Mouse (Mus musculus) limb, embryonic 12.5 days (tissue): ENCODE data around the gene Tubg1. TPM values are rescaled to one million over a fixed set of nuclear protein-coding genes. Genes with fewer than 3 reads are reported as not detected.

Source experiments
- ATAC-seq: fragments of 200-750 bp; cut with Nextera tagmentation; 2 replicates; pipeline ENCODE4 v1.8.0; 2017; ENCODE audit warnings: low read depth, moderate TSS enrichment; ENCODE audit not compliant: insufficient number of reproducible peaks, insufficient read depth, low FRiP score, low TSS enrichment
- H3K27ac ChIP-seq: fragments of 300-500 bp; sonication (generic); 2 replicates; pipeline ENCODE4 v1.5.1; 2016; ENCODE audit warnings: mild to moderate bottlenecking, moderate library complexity
- H3K27me3 ChIP-seq: fragments of 300-500 bp; sonication (generic); 2 replicates; pipeline ENCODE4 v1.6.1; 2016; ENCODE audit warnings: mild to moderate bottlenecking, moderate library complexity
- H3K36me3 ChIP-seq: fragments of 300-500 bp; sonication (generic); 2 replicates; pipeline ENCODE4 v1.6.1; 2016; ENCODE audit warnings: mild to moderate bottlenecking, moderate library complexity
- H3K4me1 ChIP-seq: fragments of 300-500 bp; sonication (generic); replicated peaks from 2 replicates; pipeline ENCODE4 v1.6.1; 2016
- H3K4me2 ChIP-seq: fragments of 300-500 bp; sonication (generic); 2 replicates; pipeline ENCODE4 v1.6.1; 2016; ENCODE audit warnings: mild to moderate bottlenecking, moderate library complexity
- H3K4me3 ChIP-seq: fragments of 300-500 bp; sonication (generic); replicated peaks from 2 replicates; pipeline ENCODE4 v1.5.1; 2016; ENCODE audit warnings: mild to moderate bottlenecking
- H3K9ac ChIP-seq: fragments of 300-500 bp; sonication (generic); replicated peaks from 2 replicates; pipeline ENCODE4 v1.6.1; 2016; ENCODE audit warnings: mild to moderate bottlenecking, moderate library complexity
- H3K9me3 ChIP-seq: fragments of 300-500 bp; sonication (generic); 2 replicates; pipeline ENCODE4 v1.6.1; 2016; ENCODE audit warnings: mild to moderate bottlenecking, moderate library complexity
- WGBS: fragments of 180-500 bp; shearing (Covaris S2); methylation state at CpG from one replicate; pipeline ENCODE4 v1.1.7; 2016; 5-methylcytosine and 5-hydroxymethylcytosine counted together
- polyA plus RNA-seq: library from polyadenylated mRNA; unstranded; fragments of >200 nt; fragmentation: Nextera tagmentation; extraction: Ambion mirVana; gene quantifications from 2 replicates; pipeline ENCODE4 v1.2.1, GENCODE M21; 2016

Tubg1 gene
- polyA plus RNA-seq, 1 experiment from 2014 or later, result 90.7 TPM

- Histone ChIP-seq H3K4me1 (0 out of 2 replicates have a peak, but pooled peaks cover 3% of the 10 kb centered on the region), H3K36me3 (peaks cover 54% of the 10 kb centered on the region), H3K9ac (no peak overlapping the region), H3K9me3 (peaks cover 9% of the 10 kb centered on the region; the same call in 1 of the 2 replicates), H3K4me3 (no peak overlapping the region), H3K27ac (no peak overlapping the region), H3K4me2 (no peak overlapping the region), H3K27me3 (no peaks in the 10 kb centered on the region)
- no peak for ATAC-seq
- 89% methylated on average over 1 of the region's 1 CpGs for WGBS
These were observed 7.3 kb downstream of the Tubg1 start for GRCm38 (mm10) chr11:101127075-101127474.

DNA sequence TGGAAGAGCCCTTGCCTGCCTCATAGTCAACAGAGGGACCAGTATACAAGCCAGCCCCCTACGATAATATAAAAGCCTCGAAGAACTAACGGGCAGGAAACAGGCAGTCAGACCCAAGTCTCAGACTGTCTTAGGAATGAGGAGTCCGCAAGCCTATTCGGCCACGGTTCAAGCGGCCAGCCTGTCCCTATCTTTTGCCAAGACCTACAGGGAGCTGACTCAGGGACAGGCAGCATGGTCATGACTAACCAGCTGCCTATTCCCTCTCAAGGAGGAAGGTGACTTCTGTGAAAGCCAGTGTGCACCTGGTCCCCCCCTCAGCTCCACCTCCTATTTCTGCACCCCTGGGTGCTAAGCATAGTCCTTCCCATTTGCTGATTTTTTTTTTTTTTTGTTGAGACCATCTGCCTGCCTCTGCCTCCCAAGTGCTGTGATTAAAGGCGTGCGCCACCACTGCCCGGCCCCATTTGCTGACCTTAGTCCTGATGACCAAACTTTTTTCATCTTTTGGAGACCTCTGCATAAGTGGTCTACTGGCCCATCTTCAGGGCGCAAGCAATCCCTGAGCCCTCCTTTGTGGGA lies 9.3 kb downstream of the Tubg1 start:
- no peak for ATAC-seq
- H3K4me3 ChIP-seq, result no peak overlapping the region
- peaks cover 34% of the 10 kb centered on the region for H3K36me3 ChIP-seq
- H3K9ac ChIP-seq, result no peak overlapping the region
- H3K4me1 ChIP-seq, result 0 out of 2 replicates have a peak, but pooled peaks cover 3% of the 10 kb centered on the region
- H3K27me3 ChIP-seq, result no peaks in the 10 kb centered on the region
- H3K4me2 ChIP-seq, result no peak overlapping the region
- 85% methylated on average over 11 of the region's 11 CpGs for WGBS
- H3K9me3 ChIP-seq, result peaks cover 9% of the 10 kb centered on the region; the same call in 1 of the 2 replicates
- no peak overlapping the region for H3K27ac ChIP-seq

GRCm38 (mm10) chr11:101130056-101130756 lies 10.5 kb downstream of the Tubg1 start:
- Histone ChIP-seq H3K4me1 (0 out of 2 replicates have a peak, but pooled peaks cover 3% of the 10 kb centered on the region), H3K4me2 (no peak overlapping the region), H3K27me3 (no peaks in the 10 kb centered on the region), H3K36me3 (peaks cover 24% of the 10 kb centered on the region), H3K9ac (no peak overlapping the region), H3K4me3 (no peak overlapping the region), H3K9me3 (peaks cover 9% of the 10 kb centered on the region; the same call in 1 of the 2 replicates), H3K27ac (no peak overlapping the region)
- ATAC-seq, result no peak
- WGBS, result 43% methylated on average over 18 of the region's 18 CpGs

DNA sequence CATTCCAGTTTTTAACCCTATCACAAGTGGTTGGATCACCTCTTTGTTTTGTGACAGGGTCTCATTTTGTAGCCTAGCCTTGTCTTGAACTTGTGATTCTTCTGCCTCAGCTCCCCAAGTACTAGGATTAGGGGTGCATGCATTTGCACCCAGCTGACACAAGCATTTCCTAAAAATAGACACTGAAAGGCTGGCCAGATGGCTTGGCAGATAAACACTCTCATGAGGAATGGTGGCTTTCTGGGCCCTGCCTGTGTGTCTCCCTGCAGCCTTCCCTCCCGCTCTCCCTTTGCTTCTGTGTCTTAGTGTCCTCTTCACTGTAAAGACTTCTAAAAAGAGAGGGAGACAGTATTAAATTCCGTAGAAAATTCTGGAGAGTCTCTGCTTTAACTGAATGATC lies 11.4 kb downstream of the Tubg1 start:
- Histone ChIP-seq H3K27me3 (no peaks in the 10 kb centered on the region), H3K36me3 (peaks cover 14% of the 10 kb centered on the region), H3K4me2 (no peak overlapping the region), H3K9ac (no peak overlapping the region), H3K27ac (no peak overlapping the region), H3K4me1 (0 out of 2 replicates have a peak, but pooled peaks cover 3% of the 10 kb centered on the region), H3K4me3 (no peak overlapping the region), H3K9me3 (peaks cover 9% of the 10 kb centered on the region; the same call in 1 of the 2 replicates)
- no peak for ATAC-seq
- WGBS, result 88% methylated on average over 2 of the region's 2 CpGs

DNA sequence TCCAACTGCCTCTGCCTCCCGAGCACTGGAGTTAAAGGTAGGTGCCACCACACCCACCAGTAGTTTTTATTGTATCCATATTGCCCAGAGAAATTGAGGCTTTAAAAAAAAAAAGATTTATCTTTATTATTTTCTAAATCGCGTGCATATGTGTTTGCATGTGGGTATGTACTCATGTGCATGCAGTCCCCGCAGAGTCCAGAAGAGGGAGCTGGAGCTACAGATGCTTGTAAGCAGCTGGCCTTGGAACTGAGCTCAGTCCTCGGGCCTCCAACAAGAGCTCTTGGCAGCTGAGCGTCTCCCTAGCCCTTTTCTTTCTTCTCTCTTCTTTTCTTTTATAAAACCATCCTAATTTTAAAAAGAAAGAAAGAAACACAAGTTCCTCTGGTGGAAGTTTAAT lies 12.0 kb downstream of the Tubg1 start:
- Histone ChIP-seq H3K4me1 (0 out of 2 replicates have a peak, but pooled peaks cover 3% of the 10 kb centered on the region), H3K9ac (no peak overlapping the region), H3K36me3 (peaks cover 9% of the 10 kb centered on the region), H3K27ac (no peak overlapping the region), H3K9me3 (peaks cover 7% of the 10 kb centered on the region; the same call in 1 of the 2 replicates), H3K4me2 (no peak overlapping the region), H3K27me3 (no peaks in the 10 kb centered on the region), H3K4me3 (no peak overlapping the region)
- WGBS, result 91% methylated on average over 6 of the region's 6 CpGs
- no peak for ATAC-seq

- Histone ChIP-seq H3K4me3 (no peak overlapping the region), H3K36me3 (no peaks in the 10 kb centered on the region), H3K27ac (no peak overlapping the region), H3K9ac (no peak overlapping the region), H3K9me3 (no peaks in the 10 kb centered on the region), H3K4me1 (0 out of 2 replicates have a peak, but pooled peaks cover 3% of the 10 kb centered on the region), H3K27me3 (no peaks in the 10 kb centered on the region), H3K4me2 (no peak overlapping the region)
- 79% methylated on average over 12 of the region's 12 CpGs for WGBS
- no peak for ATAC-seq
These were observed 13.3 kb downstream of the Tubg1 start for GRCm38 (mm10) chr11:101133037-101133436.

GRCm38 (mm10) chr11:101134217-101134865 lies 14.6 kb downstream of the Tubg1 start:
- Histone ChIP-seq H3K36me3 (no peaks in the 10 kb centered on the region), H3K4me2 (no peak overlapping the region), H3K9ac (no peak overlapping the region), H3K9me3 (no peaks in the 10 kb centered on the region), H3K27me3 (peaks cover 6% of the 10 kb centered on the region; the same call in 1 of the 2 replicates), H3K4me3 (no peak overlapping the region), H3K27ac (no peak overlapping the region), H3K4me1 (0 out of 2 replicates have a peak, but pooled peaks cover 3% of the 10 kb centered on the region)
- WGBS, result 79% methylated on average over 13 of the region's 13 CpGs
- ATAC-seq, result no peak

DNA sequence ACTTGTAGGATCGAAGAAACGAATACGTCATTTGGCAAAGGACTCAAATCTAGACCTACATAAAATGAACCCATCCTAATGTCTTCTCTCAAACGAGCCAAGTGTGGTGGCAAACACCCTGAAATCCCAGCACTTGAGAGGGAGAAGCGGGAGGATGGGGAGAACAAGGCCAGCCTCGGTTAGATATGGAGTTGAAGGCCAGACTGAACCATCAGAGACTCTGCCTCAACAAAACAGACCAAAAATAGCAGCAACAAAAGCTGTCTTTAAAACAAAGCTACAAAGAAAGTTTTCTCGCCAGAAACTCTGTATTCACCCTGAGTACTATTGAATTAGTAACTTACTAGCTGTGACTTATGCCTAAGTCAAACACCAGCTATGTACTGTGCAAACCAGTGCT lies 17.3 kb downstream of the Tubg1 start:
- Histone ChIP-seq H3K4me1 (peaks cover 15% of the 10 kb centered on the region), H3K36me3 (no peaks in the 10 kb centered on the region), H3K27ac (no peak overlapping the region), H3K4me2 (no peak overlapping the region), H3K4me3 (no peak overlapping the region), H3K9ac (no peak overlapping the region), H3K27me3 (peaks cover 26% of the 10 kb centered on the region), H3K9me3 (no peaks in the 10 kb centered on the region)
- ATAC-seq, result no peak
- WGBS, result 84% methylated on average over 7 of the region's 7 CpGs

DNA sequence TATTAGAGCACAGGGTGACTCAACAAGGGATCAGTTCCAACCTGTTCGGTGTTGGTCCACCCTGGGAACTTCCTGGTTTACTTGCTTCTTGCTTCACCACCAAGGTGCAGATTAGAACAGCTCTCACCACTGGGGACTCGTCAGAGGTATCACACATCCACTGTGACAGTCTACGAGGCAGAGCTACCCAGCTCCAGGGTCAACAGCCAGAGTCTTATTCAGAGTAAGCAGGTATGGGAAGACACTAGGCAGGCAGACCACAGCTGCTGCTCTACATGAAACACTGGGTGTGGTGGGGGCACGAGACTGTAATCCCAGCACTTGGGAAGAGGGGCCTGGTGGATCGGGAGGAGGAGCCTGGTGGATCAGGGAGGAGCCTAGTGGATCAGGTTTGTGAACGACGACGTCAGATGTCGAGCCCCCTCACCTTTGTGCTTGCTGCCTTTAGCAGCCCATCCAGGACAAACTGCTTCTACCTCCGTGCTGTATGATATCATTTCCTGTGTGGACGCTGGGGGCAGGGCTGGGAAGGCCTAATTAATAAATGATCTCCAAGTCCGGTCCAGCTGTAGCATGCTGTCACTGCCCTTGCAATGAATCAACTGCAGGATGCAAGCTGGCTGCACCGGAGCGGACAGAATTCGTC lies 18.9 kb downstream of the Tubg1 start:
- ATAC-seq, result no peak
- 21% methylated on average over 15 of the region's 15 CpGs for WGBS

DNA sequence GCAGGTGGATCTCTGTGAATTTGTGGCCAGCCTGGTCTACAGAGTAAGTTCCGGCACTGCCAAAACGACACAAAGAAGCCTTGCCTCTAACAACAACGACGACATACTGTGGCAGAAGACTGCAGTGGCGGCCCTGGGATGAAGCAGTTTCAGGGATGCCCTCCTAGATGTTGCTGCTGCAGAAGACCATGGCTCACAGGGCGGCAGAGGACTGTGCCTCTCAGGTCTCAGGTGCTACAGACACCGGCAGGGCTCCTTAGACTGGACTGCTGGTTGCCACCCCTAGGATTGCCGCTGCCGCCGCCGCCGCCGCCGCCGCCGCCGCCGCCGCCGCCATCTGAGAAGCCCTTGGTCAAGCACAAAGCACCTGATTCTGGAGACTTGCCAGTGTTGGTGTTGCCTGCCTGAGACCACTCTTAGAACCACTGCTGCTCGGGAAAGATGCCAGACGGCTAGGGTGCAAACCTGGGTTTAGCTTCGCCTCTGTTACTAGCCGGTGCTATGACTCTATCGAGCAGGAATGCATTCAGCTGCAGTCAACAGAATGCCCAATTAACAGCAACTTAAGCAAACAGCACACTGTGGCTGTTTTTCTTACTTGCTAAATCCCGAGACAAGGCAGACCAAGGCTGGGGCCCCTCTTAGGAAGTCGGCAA lies 20.6 kb downstream of the Tubg1 start:
- Histone ChIP-seq H3K4me3 (peak overlapping the region; percentile 26), H3K4me1 (peaks cover 20% of the 10 kb centered on the region), H3K9me3 (no peaks in the 10 kb centered on the region), H3K36me3 (no peaks in the 10 kb centered on the region), H3K27me3 (peaks cover 26% of the 10 kb centered on the region), H3K4me2 (peak overlapping the region; percentile 52), H3K27ac (peak overlapping the region; percentile 82), H3K9ac (peak overlapping the region; percentile 47)
- WGBS, result 53% methylated on average over 27 of the region's 27 CpGs
- peak; percentile 50 for ATAC-seq

More for the DNA sequence above, 18.9 kb downstream of the Tubg1 start:
- Histone ChIP-seq H3K9me3 (no peaks in the 10 kb centered on the region), H3K4me2 (peak overlapping the region; percentile 41), H3K9ac (no peak overlapping the region), H3K27ac (no peak overlapping the region), H3K36me3 (no peaks in the 10 kb centered on the region), H3K4me1 (peaks cover 17% of the 10 kb centered on the region), H3K4me3 (peak overlapping the region; percentile 12), H3K27me3 (peaks cover 26% of the 10 kb centered on the region)
